Mouse (Mus musculus) heart, embryonic 11.5 days (tissue): ENCODE results near the gene Tas1r1. TPM values are rescaled to one million over a fixed set of nuclear protein-coding genes. Genes with fewer than 3 reads are reported as not detected.
A peak's percentile ranks its signal among the peaks of the same experiment; 100 is the strongest.
"Not testable (repeated sequence)": the region's sequence is repeated elsewhere in the genome, so short reads cannot be mapped to it uniquely, and the experiment has no call there.

ENCODE experiments used
- ATAC-seq: fragments of 200-750 bp; cut with Nextera tagmentation; replicated peaks from 2 replicates; pipeline ENCODE4 v1.8.0; 2017; ENCODE audit warnings: moderate library complexity; ENCODE audit not compliant: insufficient number of reproducible peaks, low FRiP score, low TSS enrichment
- H3K27ac ChIP-seq: fragments of 300-500 bp; sonication (generic); 2 replicates; pipeline ENCODE4 v1.5.1; 2014; ENCODE audit warnings: mild to moderate bottlenecking, low read depth, low read length
- H3K27me3 ChIP-seq: fragments of 300-500 bp; sonication (generic); 2 replicates; pipeline ENCODE4 v1.6.1; 2014; ENCODE audit warnings: mild to moderate bottlenecking, low read length, mixed read lengths; ENCODE audit not compliant: control insufficient read depth, insufficient read depth
- H3K36me3 ChIP-seq: fragments of 300-500 bp; sonication (generic); 2 replicates; pipeline ENCODE4 v1.6.1; 2014; ENCODE audit warnings: mild to moderate bottlenecking, low read length, moderate library complexity, mixed read lengths; ENCODE audit not compliant: control insufficient read depth, insufficient read depth
- H3K4me1 ChIP-seq: fragments of 300-500 bp; sonication (generic); 2 replicates; pipeline ENCODE4 v1.6.1; 2014; ENCODE audit warnings: low read length; ENCODE audit not compliant: control insufficient read depth, insufficient read depth
- H3K4me2 ChIP-seq: fragments of 300-500 bp; sonication (generic); 2 replicates; pipeline ENCODE4 v1.6.1; 2014; ENCODE audit warnings: mild to moderate bottlenecking, moderate library complexity
- H3K4me3 ChIP-seq: fragments of 300-500 bp; sonication (generic); 2 replicates; pipeline ENCODE4 v1.5.1; 2014; ENCODE audit warnings: low read depth, low read length
- H3K9ac ChIP-seq: fragments of 300-500 bp; sonication (generic); 2 replicates; pipeline ENCODE4 v1.6.1; 2014; ENCODE audit warnings: mild to moderate bottlenecking, low read depth, low read length, moderate library complexity
- H3K9me3 ChIP-seq: fragments of 300-500 bp; sonication (generic); replicated peaks from 2 replicates; pipeline ENCODE4 v1.6.1; 2016; ENCODE audit warnings: low read length; ENCODE audit not compliant: control insufficient read depth
- WGBS: fragments of 180-500 bp; shearing (Covaris S2); extraction: QIAGEN DNeasy Blood & Tissue Kit; methylation state at CpG from one replicate; pipeline ENCODE4 v1.1.7; 2014; ENCODE audit not compliant: insufficient replicate concordance; 5-methylcytosine and 5-hydroxymethylcytosine counted together
- polyA plus RNA-seq: library from polyadenylated mRNA; unstranded; fragments of >200 nt; fragmentation: Nextera tagmentation; extraction: Ambion mirVana; gene quantifications from 2 replicates; pipeline ENCODE4 v1.2.1, GENCODE M21; 2014

Tas1r1 gene
- polyA plus RNA-seq, 1 experiment from 2014 or later, result 0.16 TPM

DNA sequence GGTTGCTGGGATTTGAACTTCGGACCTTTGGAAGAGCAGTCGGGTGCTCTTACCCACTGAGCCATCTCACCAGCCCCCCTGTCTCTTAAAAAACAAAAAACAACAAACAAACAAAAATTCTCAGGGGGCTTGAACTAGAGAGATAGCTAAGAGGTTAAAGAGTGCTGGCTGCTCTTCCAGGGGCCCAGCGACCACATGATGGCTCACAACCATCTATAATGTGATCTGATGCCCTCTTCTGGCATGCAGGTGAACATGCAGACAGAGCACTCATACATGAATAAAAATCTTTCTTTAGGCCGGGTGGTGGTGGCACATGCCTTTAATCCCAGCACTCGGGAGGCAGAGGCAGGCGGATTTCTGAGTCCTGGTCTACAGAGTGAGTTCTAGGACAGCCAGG lies 1.9 kb downstream of the Tas1r1 start:
- Histone ChIP-seq H3K27me3 (peaks cover 12% of the 10 kb centered on the region), H3K4me1 (peaks cover 10% of the 10 kb centered on the region)
- H3K4me3 ChIP-seq, H3K9ac ChIP-seq, H3K9me3 ChIP-seq, H3K27ac ChIP-seq, H3K36me3 ChIP-seq, H3K4me2 ChIP-seq, ATAC-seq: not testable (repeated sequence)
- WGBS, result 90% methylated on average over 6 of the region's 6 CpGs

DNA sequence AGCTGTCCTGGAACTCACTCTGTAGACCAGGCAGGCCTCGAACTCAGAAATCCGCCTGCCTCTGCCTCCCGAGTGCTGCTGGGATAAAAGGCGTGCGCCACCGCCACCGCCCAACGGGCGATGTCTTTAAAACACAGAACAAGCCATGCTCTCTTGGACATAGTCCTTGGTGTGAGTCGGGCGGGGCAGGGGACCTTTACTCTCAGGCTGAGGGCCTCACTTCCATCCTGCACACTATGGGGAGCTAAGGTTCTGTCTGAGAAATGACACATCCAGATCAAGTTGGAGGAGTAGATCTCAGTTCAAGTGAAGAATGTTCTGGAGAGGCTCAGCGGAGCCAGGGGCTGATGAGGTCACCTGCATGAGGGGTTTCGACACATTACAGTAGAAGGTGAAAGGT lies 5.4 kb downstream of the Tas1r1 start:
- peaks cover 9% of the 10 kb centered on the region for H3K4me1 ChIP-seq
- H3K4me3 ChIP-seq, result no peak overlapping the region
- no peak overlapping the region for H3K4me2 ChIP-seq
- no peak for ATAC-seq
- peaks cover 12% of the 10 kb centered on the region for H3K27me3 ChIP-seq
- no peak overlapping the region for H3K9ac ChIP-seq
- H3K9me3 ChIP-seq, result no peaks in the 10 kb centered on the region
- 82% methylated on average over 13 of the region's 13 CpGs for WGBS
- H3K36me3 ChIP-seq, result no peaks in the 10 kb centered on the region
- no peak overlapping the region for H3K27ac ChIP-seq

DNA sequence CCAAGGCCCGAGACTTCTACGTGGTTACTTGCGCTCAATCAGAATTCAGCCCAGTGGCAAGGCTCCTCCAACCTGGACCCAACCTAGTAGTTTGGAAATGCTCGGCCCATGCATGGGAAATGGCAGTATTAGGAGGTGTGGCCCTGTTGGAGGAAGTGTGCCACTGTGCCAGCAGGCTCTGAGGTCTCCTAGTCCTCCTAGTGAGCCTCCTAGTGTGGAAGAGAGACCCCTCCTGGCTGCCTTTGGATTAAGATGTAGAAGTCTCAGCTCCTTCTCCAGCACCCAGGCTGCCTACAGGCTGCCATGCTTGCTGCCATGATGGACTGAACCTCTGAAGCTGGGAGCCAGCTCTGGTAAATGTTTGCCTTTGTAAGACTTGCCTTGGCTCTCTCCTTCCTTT lies 8.4 kb downstream of the Tas1r1 start:
- 76% methylated on average over 4 of the region's 4 CpGs for WGBS
- peaks cover 29% of the 10 kb centered on the region for H3K4me1 ChIP-seq
- no peak for ATAC-seq
- no peak overlapping the region for H3K4me3 ChIP-seq
- H3K4me2 ChIP-seq, result no peak overlapping the region
- no peak overlapping the region for H3K27ac ChIP-seq
- H3K27me3 ChIP-seq, result peaks cover 12% of the 10 kb centered on the region
- no peak overlapping the region for H3K9ac ChIP-seq
- no peaks in the 10 kb centered on the region for H3K9me3 ChIP-seq
- no peaks in the 10 kb centered on the region for H3K36me3 ChIP-seq

DNA sequence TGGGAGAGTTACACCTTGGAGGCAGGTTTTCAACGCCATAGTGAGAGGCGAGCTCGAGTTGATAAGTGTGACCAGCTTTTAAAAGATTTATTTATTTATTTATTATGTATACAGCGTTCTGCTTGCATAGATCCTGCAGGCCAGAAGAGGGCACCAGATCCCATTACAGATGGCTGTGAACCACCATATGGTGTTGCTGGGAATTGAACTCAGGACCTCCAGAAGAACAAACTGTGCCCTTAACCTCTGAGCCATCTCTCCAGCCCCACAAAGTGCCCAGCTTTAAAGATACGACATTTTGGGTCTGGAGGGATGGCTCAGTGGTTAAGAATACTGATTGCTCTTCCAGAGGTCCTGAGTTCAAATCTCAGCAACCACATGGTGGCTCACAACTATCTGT lies 9.3 kb downstream of the Tas1r1 start:
- ATAC-seq, result no peak
- Histone ChIP-seq H3K27ac (no peak overlapping the region), H3K4me2 (no peak overlapping the region), H3K9me3 (no peaks in the 10 kb centered on the region), H3K4me1 (peaks cover 35% of the 10 kb centered on the region), H3K36me3 (no peaks in the 10 kb centered on the region), H3K4me3 (no peak overlapping the region), H3K9ac (no peak overlapping the region), H3K27me3 (peaks cover 12% of the 10 kb centered on the region)
- WGBS, result 33% methylated on average over 5 of the region's 5 CpGs

DNA sequence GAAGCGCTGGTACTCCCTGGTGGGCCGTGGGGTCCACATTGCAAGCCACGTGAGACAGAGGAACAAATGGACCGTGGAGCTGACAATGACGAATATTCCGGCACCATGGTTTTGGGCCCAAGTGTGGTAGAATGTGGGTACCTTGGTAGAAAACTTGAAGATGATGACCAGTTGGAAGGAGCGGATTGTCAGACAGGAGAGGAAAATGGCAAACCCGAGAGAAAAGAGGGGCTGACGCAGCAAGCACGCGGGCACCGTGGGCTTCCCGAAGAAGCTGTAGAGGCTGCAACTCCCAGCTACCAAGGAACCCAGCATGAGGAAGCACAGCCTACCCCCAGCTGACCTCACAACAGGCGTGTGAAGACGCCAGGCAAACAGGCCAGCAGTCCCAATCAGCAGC lies 9.9 kb downstream of the Tas1r1 start:
- Histone ChIP-seq H3K4me1 (peaks cover 35% of the 10 kb centered on the region), H3K9me3 (no peaks in the 10 kb centered on the region), H3K9ac (no peak overlapping the region), H3K4me3 (peak overlapping the region; percentile 71; the same call in 1 of the 2 replicates), H3K36me3 (no peaks in the 10 kb centered on the region; the same call in 1 of the 2 replicates), H3K4me2 (peak overlapping the region; percentile 94), H3K27ac (no peak overlapping the region), H3K27me3 (peaks cover 12% of the 10 kb centered on the region)
- WGBS, result 57% methylated on average over 15 of the region's 15 CpGs
- ATAC-seq, result no peak

DNA sequence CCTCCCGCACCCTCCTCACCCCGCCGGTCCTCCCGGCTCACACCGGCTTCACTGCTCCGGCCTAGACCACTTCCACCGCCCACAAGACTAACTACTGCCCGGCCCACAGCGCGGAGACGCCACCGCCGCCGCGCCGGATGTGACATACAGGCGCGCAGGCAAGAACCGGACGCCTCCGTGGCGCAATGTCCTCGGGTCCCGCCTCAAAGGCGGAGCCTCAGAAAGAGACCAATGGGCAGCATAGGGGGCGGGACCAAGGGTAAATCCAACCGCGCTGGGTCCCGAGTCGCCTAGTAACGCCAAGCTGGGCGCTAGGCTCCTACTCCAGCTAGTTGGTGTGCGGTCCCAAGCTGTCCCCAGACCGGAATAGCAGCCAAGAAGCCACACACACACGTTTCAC lies 10.8 kb downstream of the Tas1r1 start, which contains the start of gene Zbtb48:
Zbtb48 (minus strand) TSS at position 148 of the 400 bp plus-strand sequence.
- peak within 1 kb of the TSS; percentile 71 for H3K4me3 ChIP-seq
- H3K27me3 ChIP-seq, result peaks cover 9% of the 10 kb centered on the region
- peak within 1 kb of the TSS; percentile 77 for H3K9ac ChIP-seq
- H3K4me2 ChIP-seq, result peak within 1 kb of the TSS; percentile 94
- H3K9me3 ChIP-seq, result no peaks in the 10 kb centered on the region
- under 1% methylated on average over 35 of the region's 35 CpGs for whole genome bisulfite sequencing
- H3K4me1 ChIP-seq, result peaks cover 34% of the 10 kb centered on the region
- 0 out of 2 replicates have a peak within 1 kb of the TSS, but pooled peaks have one; percentile 46 for H3K27ac ChIP-seq
- peak; percentile 96 for ATAC-seq
- H3K36me3 ChIP-seq, result no peaks in the 10 kb centered on the region; the same call in 1 of the 2 replicates

DNA sequence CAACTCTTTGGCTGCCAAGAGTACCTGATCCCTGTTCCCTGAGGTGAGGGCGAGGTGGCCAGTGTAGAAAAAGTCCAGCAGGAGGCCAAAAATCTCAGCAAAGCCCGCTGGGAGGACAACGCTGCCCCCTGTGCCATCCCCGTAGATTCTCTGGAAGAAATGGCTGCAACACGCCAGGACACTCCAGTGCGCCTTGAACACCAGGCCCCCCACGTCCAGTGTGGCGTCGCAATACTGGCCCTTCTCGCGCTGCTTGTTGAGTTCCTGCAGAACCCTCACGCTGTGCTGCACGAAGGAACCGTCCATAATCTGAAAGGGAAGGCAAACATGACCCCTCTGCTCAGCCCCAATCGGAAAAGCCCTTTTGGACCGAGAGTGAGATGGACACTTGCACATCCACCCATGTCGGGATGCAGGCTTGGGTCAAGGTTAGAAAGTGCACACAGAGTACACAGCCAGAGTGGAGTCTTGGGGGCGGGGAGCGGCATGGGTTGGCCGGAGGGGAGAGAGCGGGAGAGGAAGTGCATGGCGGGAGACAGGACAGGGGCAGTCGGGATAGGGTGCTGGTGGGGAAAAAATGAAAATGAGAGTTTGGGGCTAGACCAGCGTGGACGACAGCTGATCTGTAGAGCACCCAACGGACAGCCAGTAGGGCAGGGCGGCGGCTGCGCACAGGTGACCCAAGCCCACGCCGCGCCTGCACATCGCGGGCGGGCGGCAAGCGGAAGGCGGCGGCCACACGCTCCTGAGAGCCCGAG lies 11.4 kb downstream of the Tas1r1 start:
- Histone ChIP-seq H3K27me3 (peaks cover 3% of the 10 kb centered on the region), H3K9ac (peak overlapping the region; percentile 77), H3K4me2 (peak overlapping the region; percentile 94), H3K36me3 (peaks cover 3% of the 10 kb centered on the region), H3K4me3 (peak overlapping the region; percentile 71), H3K9me3 (no peaks in the 10 kb centered on the region), H3K27ac (0 out of 2 replicates have a peak overlapping the region, but pooled peaks have one; percentile 46), H3K4me1 (peaks cover 32% of the 10 kb centered on the region)
- ATAC-seq, result peak; percentile 60
- 3% methylated on average over 32 of the region's 41 CpGs for WGBS

DNA sequence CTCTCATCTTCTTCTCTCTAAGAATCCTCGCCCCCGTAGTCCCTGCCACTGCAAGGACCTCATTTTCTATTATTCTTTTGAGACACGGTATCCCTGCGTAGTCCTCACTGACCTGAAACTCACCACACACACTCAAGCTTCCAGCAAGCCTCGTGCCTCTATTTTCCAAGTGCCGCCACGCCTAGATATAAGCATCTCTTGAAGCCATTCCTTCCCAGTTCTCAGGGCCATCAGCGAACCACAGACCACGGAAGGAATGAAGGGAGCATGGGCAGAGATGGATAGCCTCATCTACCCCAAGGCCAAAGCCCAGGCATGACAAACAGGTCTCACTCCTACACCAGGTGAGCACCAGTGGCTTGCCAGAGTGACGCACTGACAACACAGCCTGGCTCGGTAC lies 13.8 kb downstream of the Tas1r1 start:
- no peaks in the 10 kb centered on the region for H3K27me3 ChIP-seq
- 87% methylated on average over 11 of the region's 11 CpGs for WGBS
- no peak for ATAC-seq
- H3K4me3 ChIP-seq, result no peak overlapping the region
- H3K9ac ChIP-seq, result no peak overlapping the region
- peaks cover 22% of the 10 kb centered on the region for H3K36me3 ChIP-seq
- no peak overlapping the region for H3K4me2 ChIP-seq
- H3K9me3 ChIP-seq, result no peaks in the 10 kb centered on the region
- H3K4me1 ChIP-seq, result peaks cover 32% of the 10 kb centered on the region
- no peak overlapping the region for H3K27ac ChIP-seq

DNA sequence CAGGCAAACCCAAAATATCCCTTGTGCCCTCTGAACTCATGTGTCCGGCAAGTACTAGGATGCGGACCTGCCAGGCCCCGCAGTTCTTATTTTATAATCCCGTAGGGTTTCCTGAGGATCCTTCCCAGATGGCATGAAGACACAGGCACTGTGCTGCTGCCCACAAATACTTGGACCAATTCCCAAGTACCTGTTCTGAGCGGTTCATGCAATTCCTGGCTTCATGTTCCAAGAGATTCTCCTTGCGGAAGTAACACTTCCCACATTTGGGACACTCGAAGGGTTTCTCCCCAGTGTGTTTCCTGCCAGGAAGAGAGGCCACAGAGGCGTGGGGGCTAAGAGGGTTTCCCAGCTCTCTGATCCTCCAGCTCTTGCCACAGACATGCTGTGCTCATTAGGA lies 15.9 kb downstream of the Tas1r1 start:
- no peaks in the 10 kb centered on the region for H3K27me3 ChIP-seq
- H3K36me3 ChIP-seq, result peaks cover 22% of the 10 kb centered on the region
- H3K9me3 ChIP-seq, result no peaks in the 10 kb centered on the region
- no peak for ATAC-seq
- peaks cover 25% of the 10 kb centered on the region for H3K4me1 ChIP-seq
- H3K4me2 ChIP-seq, result no peak overlapping the region
- H3K9ac ChIP-seq, result peak overlapping the region; percentile 7; the same call in 1 of the 2 replicates
- no peak overlapping the region for H3K27ac ChIP-seq
- 81% methylated on average over 8 of the region's 8 CpGs for WGBS
- H3K4me3 ChIP-seq, result no peak overlapping the region
